Mouse (Mus musculus): ENCODE results near the gene D11Wsu47e.
A peak's percentile ranks its signal among the peaks of the same experiment; 100 is the strongest.
"Not testable (repeated sequence)": the region's sequence is repeated elsewhere in the genome, so short reads cannot be mapped to it uniquely, and the experiment has no call there.

Gene D11Wsu47e

GRCm38 (mm10) chr11:113683957-113684706 lies at the start of gene D11Wsu47e, which contains the start of gene Fam104a:
Gene D11Wsu47e (plus strand): TSS chr11:113684412.
Gene Fam104a (minus strand): TSS chr11:113684155.
- peak; percentile 93 for DNase-seq (ENCODE audit: low read depth, low spot score)

GRCm38 (mm10) chr11:113634699-113635121 lies 49.5 kb upstream of the D11Wsu47e start:
- no peak for DNase-seq (ENCODE audit: low read depth, low spot score)

- no peak for DNase-seq (ENCODE audit: low read depth, low spot score)
Observed at GRCm38 (mm10) chr11:113638680-113639079, 45.5 kb upstream of the D11Wsu47e start.

GRCm38 (mm10) chr11:113645181-113645580 lies 39.0 kb upstream of the D11Wsu47e start:
- DNase-seq (ENCODE audit: low read depth, low spot score) = no peak

- DNase-seq (ENCODE audit: low read depth, low spot score) = peak; percentile 74
Observed at GRCm38 (mm10) chr11:113648152-113648551, 36.1 kb upstream of the D11Wsu47e start.

- DNase-seq (ENCODE audit: low read depth, low spot score) = no peak
Observed at GRCm38 (mm10) chr11:113648690-113649352, 35.4 kb upstream of the D11Wsu47e start, which contains the start of gene Cog1. Gene Cog1 (plus strand): TSS chr11:113649169.

GRCm38 (mm10) chr11:113649353-113650210 lies 34.6 kb upstream of the D11Wsu47e start, which contains the start of gene Slc39a11:
Gene Slc39a11 (minus strand): TSS chr11:113650079.
- DNase-seq (ENCODE audit: low read depth, low spot score) = peak; percentile 60

GRCm38 (mm10) chr11:113651206-113651906 lies 32.9 kb upstream of the D11Wsu47e start:
- no peak for DNase-seq (ENCODE audit: low read depth, low spot score)

GRCm38 (mm10) chr11:113651907-113652273 lies 32.3 kb upstream of the D11Wsu47e start:
- no peak for DNase-seq (ENCODE audit: low read depth, low spot score)

- no peak for DNase-seq (ENCODE audit: low read depth, low spot score)
Observed at GRCm38 (mm10) chr11:113652516-113652915, 31.7 kb upstream of the D11Wsu47e start.

GRCm38 (mm10) chr11:113654105-113654504 lies 30.1 kb upstream of the D11Wsu47e start:
- DNase-seq (ENCODE audit: low read depth, low spot score) = no peak

- DNase-seq (ENCODE audit: low read depth, low spot score) = no peak
Observed at GRCm38 (mm10) chr11:113654561-113655270, 29.5 kb upstream of the D11Wsu47e start.

- no peak for DNase-seq (ENCODE audit: low read depth, low spot score)
Observed at GRCm38 (mm10) chr11:113656511-113656932, 27.7 kb upstream of the D11Wsu47e start.

GRCm38 (mm10) chr11:113657221-113657620 lies 27.0 kb upstream of the D11Wsu47e start:
- no peak for DNase-seq (ENCODE audit: low read depth, low spot score)

GRCm38 (mm10) chr11:113658319-113658718 lies 25.9 kb upstream of the D11Wsu47e start:
- no peak for DNase-seq (ENCODE audit: low read depth, low spot score)

- DNase-seq (ENCODE audit: low read depth, low spot score) = no peak
Observed at GRCm38 (mm10) chr11:113658763-113659162, 25.4 kb upstream of the D11Wsu47e start.

GRCm38 (mm10) chr11:113660213-113660612 lies 24.0 kb upstream of the D11Wsu47e start:
- not testable (repeated sequence) for DNase-seq (ENCODE audit: low read depth, low spot score)

- DNase-seq (ENCODE audit: low read depth, low spot score) = no peak
Observed at GRCm38 (mm10) chr11:113660940-113661339, 23.3 kb upstream of the D11Wsu47e start.

- no peak for DNase-seq (ENCODE audit: low read depth, low spot score)
Observed at GRCm38 (mm10) chr11:113661835-113662351, 22.3 kb upstream of the D11Wsu47e start.

- no peak for DNase-seq (ENCODE audit: low read depth, low spot score)
Observed at GRCm38 (mm10) chr11:113664279-113664678, 19.9 kb upstream of the D11Wsu47e start.

Data from embryo, embryonic 11.5 days (tissue).